Mouse (Mus musculus) lung, postnatal 0 days (tissue): ENCODE measurements around the gene Krtap29-1. TPM values are rescaled to one million over a fixed set of nuclear protein-coding genes. Genes with fewer than 3 reads are reported as not detected.
A peak's percentile ranks its signal among the peaks of the same experiment; 100 is the strongest.

Experiments used
- ATAC-seq: fragments of 200-750 bp; cut with Nextera tagmentation; 2 replicates; pipeline ENCODE4 v1.8.0; 2017; ENCODE audit warnings: moderate library complexity
- DNase-seq: peaks from one replicate; pipeline ENCODE4 v3.0.0-alpha.2; 2016; ENCODE audit warnings: low spot score
- H3K27ac ChIP-seq: fragments of 300-500 bp; sonication (generic); 2 replicates; pipeline ENCODE4 v1.5.1; 2014; ENCODE audit warnings: antibody characterized with exemption, mild to moderate bottlenecking, low read length, mixed read lengths
- H3K27me3 ChIP-seq: fragments of 300-500 bp; sonication (generic); replicated peaks from 2 replicates; pipeline ENCODE4 v1.6.1; 2014; ENCODE audit warnings: low read length, mixed read lengths; ENCODE audit not compliant: insufficient read depth
- H3K36me3 ChIP-seq: fragments of 300-500 bp; sonication (generic); 2 replicates; pipeline ENCODE4 v1.6.1; 2014; ENCODE audit warnings: low read length, mixed read lengths; ENCODE audit not compliant: insufficient read depth
- H3K4me1 ChIP-seq: fragments of 300-500 bp; sonication (generic); 2 replicates; pipeline ENCODE4 v1.6.1; 2014; ENCODE audit warnings: antibody characterized with exemption, low read depth, low read length, mixed read lengths; ENCODE audit not compliant: insufficient read depth
- H3K4me2 ChIP-seq: fragments of 300-500 bp; sonication (generic); replicated peaks from 2 replicates; pipeline ENCODE4 v1.6.1; 2014; ENCODE audit warnings: low read depth, mild to moderate bottlenecking, low read length, moderate library complexity, mixed read lengths
- H3K4me3 ChIP-seq: fragments of 300-500 bp; sonication (generic); 2 replicates; pipeline ENCODE4 v1.5.1; 2014; ENCODE audit warnings: low read depth, low read length
- H3K9ac ChIP-seq: fragments of 300-500 bp; sonication (generic); replicated peaks from 2 replicates; pipeline ENCODE4 v1.6.1; 2014; ENCODE audit warnings: low read depth, mild to moderate bottlenecking
- H3K9me3 ChIP-seq: fragments of 300-500 bp; sonication (generic); 2 replicates; pipeline ENCODE4 v1.6.1; 2016; ENCODE audit warnings: low read length, mixed read lengths
- CTCF ChIP-seq: IDR thresholded peaks from 2 replicates; pipeline ENCODE4 v1.5.1; 2016; ENCODE audit warnings: antibody characterized with exemption, mild to moderate bottlenecking
- EP300 ChIP-seq: IDR thresholded peaks from 2 replicates; pipeline ENCODE4 v1.6.1; 2016; ENCODE audit warnings: antibody characterized with exemption, mild to moderate bottlenecking, control low read depth
- WGBS: fragments of 180-500 bp; shearing (Covaris S2); extraction: QIAGEN DNeasy Blood & Tissue Kit; methylation state at CpG from one replicate; pipeline ENCODE4 v1.1.7; 2014; 5-methylcytosine and 5-hydroxymethylcytosine counted together
- polyA plus RNA-seq: library from polyadenylated mRNA; unstranded; fragments of >200 nt; fragmentation: Nextera tagmentation; extraction: Ambion mirVana; gene quantifications from 2 replicates; pipeline ENCODE4 v1.2.1, GENCODE M21; 2015

The Krtap29-1 gene
- polyA plus RNA-seq, 1 experiment from 2014 or later, result not detected

DNA sequence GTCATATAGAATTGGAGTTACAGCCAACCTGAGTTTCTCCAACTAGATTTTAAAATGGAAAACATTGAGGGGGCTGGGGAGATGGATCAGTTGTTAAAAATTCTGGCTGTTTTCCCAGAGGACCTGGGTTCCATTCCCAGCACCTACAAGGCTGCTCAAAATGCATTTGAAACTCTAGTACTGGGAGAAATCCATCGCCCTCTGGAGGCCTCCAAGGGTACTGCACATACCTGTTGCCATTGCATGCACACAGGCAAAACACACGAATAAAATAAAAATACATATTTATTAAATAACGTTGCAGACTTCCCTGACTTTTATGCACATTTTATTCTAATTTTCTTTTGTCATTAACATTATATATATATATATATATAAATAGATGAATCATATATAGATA is 27.8 kb upstream of the Krtap29-1 start:
- DNase-seq, result no peak
- H3K27me3 ChIP-seq, result no peaks in the 10 kb centered on the region
- H3K4me2 ChIP-seq, result no peak overlapping the region
- H3K36me3 ChIP-seq, result no peaks in the 10 kb centered on the region
- H3K27ac ChIP-seq, result no peak overlapping the region
- H3K4me3 ChIP-seq, result no peak overlapping the region
- no peak overlapping the region for H3K9ac ChIP-seq
- no peaks in the 10 kb centered on the region for H3K9me3 ChIP-seq
- ATAC-seq, result no peak
- no peaks in the 10 kb centered on the region for H3K4me1 ChIP-seq
- peak; percentile 54 for TF ChIP-seq CTCF
- no peak for TF ChIP-seq EP300
- WGBS, result 56% methylated on average over 3 of the region's 3 CpGs

DNA sequence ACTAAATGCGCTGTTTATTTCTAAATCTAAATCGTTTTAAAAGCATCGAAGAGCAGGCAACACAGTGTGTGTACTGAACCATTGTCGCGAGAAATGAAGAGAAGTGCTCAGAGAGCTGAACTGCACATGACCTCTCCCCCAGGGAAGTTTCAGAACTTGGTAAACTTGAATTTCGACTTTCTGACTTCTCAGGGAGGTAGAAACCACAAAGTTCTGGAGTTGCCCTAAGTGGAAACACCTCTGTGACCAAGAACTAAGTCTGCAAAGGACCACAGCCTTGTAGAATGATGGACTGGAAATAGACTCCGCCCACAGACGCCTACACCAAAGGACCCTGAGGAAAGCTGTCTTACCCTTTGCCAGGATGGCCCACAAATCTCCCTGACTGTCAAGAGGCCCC is 27.1 kb upstream of the Krtap29-1 start:
- no peaks in the 10 kb centered on the region for H3K27me3 ChIP-seq
- no peaks in the 10 kb centered on the region for H3K9me3 ChIP-seq
- DNase-seq (peak; percentile 54), ATAC-seq (peak; percentile 55)
- TF ChIP-seq EP300 (no peak), CTCF (no peak)
- H3K27ac ChIP-seq, result no peak overlapping the region
- H3K4me2 ChIP-seq, result no peak overlapping the region
- no peaks in the 10 kb centered on the region for H3K4me1 ChIP-seq
- WGBS, result 54% methylated on average over 8 of the region's 8 CpGs
- H3K4me3 ChIP-seq, result no peak overlapping the region
- H3K36me3 ChIP-seq, result no peaks in the 10 kb centered on the region
- no peak overlapping the region for H3K9ac ChIP-seq

- DNase-seq, result peak; percentile 79
- H3K4me1 ChIP-seq, result no peaks in the 10 kb centered on the region
- peak; percentile 86 for TF ChIP-seq CTCF
- TF ChIP-seq EP300, result no peak
These were observed 26.0 kb upstream of the Krtap29-1 start for GRCm38 (mm10) chr11:100004846-100005245.

GRCm38 (mm10) chr11:99999091-99999490 is 20.2 kb upstream of the Krtap29-1 start:
- no peak overlapping the region for H3K27ac ChIP-seq
- 65% methylated on average over 7 of the region's 7 CpGs for WGBS

More at GRCm38 (mm10) chr11:100004846-100005245, 26.0 kb upstream of the Krtap29-1 start:
- Histone ChIP-seq H3K27ac (no peak overlapping the region), H3K9ac (no peak overlapping the region), H3K4me2 (no peak overlapping the region), H3K9me3 (no peaks in the 10 kb centered on the region), H3K4me3 (no peak overlapping the region), H3K27me3 (no peaks in the 10 kb centered on the region), H3K36me3 (no peaks in the 10 kb centered on the region)
- no peak for ATAC-seq
- 20% methylated on average over 6 of the region's 6 CpGs for WGBS

GRCm38 (mm10) chr11:99994384-99994661 is 15.5 kb upstream of the Krtap29-1 start:
- peak; percentile 75 for ATAC-seq
- no peak overlapping the region for H3K4me3 ChIP-seq
- peak; percentile 18 for DNase-seq
- H3K4me2 ChIP-seq, result no peak overlapping the region
- no peak overlapping the region for H3K9ac ChIP-seq
- H3K27me3 ChIP-seq, result no peaks in the 10 kb centered on the region
- TF ChIP-seq CTCF (no peak), EP300 (no peak)
- H3K4me1 ChIP-seq, result no peaks in the 10 kb centered on the region
- H3K36me3 ChIP-seq, result no peaks in the 10 kb centered on the region
- H3K9me3 ChIP-seq, result no peaks in the 10 kb centered on the region
- no peak overlapping the region for H3K27ac ChIP-seq
- WGBS, result 25% methylated on average over 4 of the region's 4 CpGs

More at GRCm38 (mm10) chr11:99999091-99999490, 20.2 kb upstream of the Krtap29-1 start:
- H3K9ac ChIP-seq, result no peak overlapping the region
- TF ChIP-seq EP300, result no peak
- no peak for TF ChIP-seq CTCF
- H3K36me3 ChIP-seq, result no peaks in the 10 kb centered on the region
- no peaks in the 10 kb centered on the region for H3K9me3 ChIP-seq
- no peaks in the 10 kb centered on the region for H3K27me3 ChIP-seq
- no peak overlapping the region for H3K4me3 ChIP-seq
- ATAC-seq, result 0 out of 2 replicates have a peak, but pooled peaks have one; percentile 17
- no peak for DNase-seq
- H3K4me2 ChIP-seq, result no peak overlapping the region
- H3K4me1 ChIP-seq, result no peaks in the 10 kb centered on the region

GRCm38 (mm10) chr11:99993620-99994383 is 14.9 kb upstream of the Krtap29-1 start, which contains the start of gene Krtap17-1:
Krtap17-1 (minus strand) TSS chr11:99993994.
- no peak for TF ChIP-seq EP300
- no peak; the same call in 1 of the 2 replicates for TF ChIP-seq CTCF
- 12% methylated on average over 23 of the region's 26 CpGs for WGBS
- no peaks in the 10 kb centered on the region for H3K36me3 ChIP-seq
- DNase-seq (no peak), ATAC-seq (peak; percentile 58)
- H3K4me3 ChIP-seq, result no peak within 1 kb of the TSS
- H3K4me1 ChIP-seq, result no peaks in the 10 kb centered on the region
- no peak within 1 kb of the TSS for H3K4me2 ChIP-seq
- no peaks in the 10 kb centered on the region for H3K9me3 ChIP-seq
- H3K27me3 ChIP-seq, result no peaks in the 10 kb centered on the region
- no peak within 1 kb of the TSS for H3K27ac ChIP-seq
- H3K9ac ChIP-seq, result no peak within 1 kb of the TSS
